In the genomic region with DNA sequence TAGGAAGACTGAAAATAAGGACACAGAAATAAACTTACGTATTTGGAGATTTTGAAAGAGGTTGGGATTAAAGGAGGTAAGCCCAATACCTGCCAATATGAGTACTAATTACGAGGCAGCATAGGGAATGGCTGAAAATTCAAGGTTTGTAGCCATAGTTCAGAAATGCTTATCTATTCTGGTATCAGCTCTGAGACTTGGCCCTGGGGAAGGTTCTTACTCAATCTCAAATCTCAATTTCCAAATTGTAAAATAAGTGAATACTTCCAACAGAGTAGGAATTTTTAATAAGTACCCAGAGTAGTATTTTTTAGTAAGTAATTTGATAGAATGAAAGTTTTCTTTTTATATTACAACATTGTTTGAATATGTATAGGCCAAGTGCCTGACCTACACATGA, we compare ENCODE assay signal across 30 mouse cellular contexts. TPM values are rescaled to one million over a fixed set of nuclear protein-coding genes. Genes with fewer than 3 reads are reported as not detected.
"Had no signal": no experiment of that assay in that cellular context is flagged by ENCODE, and none has a peak within 500 bp of the region (broad histone marks: within the 10 kb centered on the region; RNA-seq: fewer than 3 reads in every experiment).

No protein-coding gene starts in this region.

- H3K4me3 ChIP-seq: embryonic facial prominence, embryonic 10.5 days; embryonic facial prominence, embryonic 12.5 days; embryonic facial prominence, embryonic 13.5 days; embryonic facial prominence, embryonic 15.5 days; erythroblast, embryonic 14.5 days; forebrain, embryonic 10.5 days; forebrain, embryonic 12.5 days; forebrain, embryonic 13.5 days; forebrain, embryonic 15.5 days; gastrocnemius, adult 2 months; heart, adult 2 months had no signal

- H3K4me1 ChIP-seq: embryonic facial prominence, embryonic 10.5 days; embryonic facial prominence, embryonic 12.5 days; embryonic facial prominence, embryonic 13.5 days; embryonic facial prominence, embryonic 15.5 days; forebrain, embryonic 10.5 days; forebrain, embryonic 12.5 days; forebrain, embryonic 13.5 days; forebrain, embryonic 15.5 days had no signal

- H3K9ac ChIP-seq: embryonic facial prominence, embryonic 12.5 days; embryonic facial prominence, embryonic 13.5 days; embryonic facial prominence, embryonic 15.5 days; forebrain, embryonic 12.5 days; forebrain, embryonic 13.5 days; forebrain, embryonic 15.5 days; forebrain, postnatal 0 days had no signal

- DNase-seq: cerebellum, adult 2 months; cerebellum, adult 8-10 months; cerebellum, adult 9-10 months; cerebellum, adult 9-11 months; cerebellum, postnatal 10 days; cerebellum, postnatal 14 days; cerebellum, postnatal 25 days; cerebellum, postnatal 36 days; embryo, embryonic 11 days; forebrain, postnatal 0 days; gastrocnemius, adult 2 months; gastrocnemius, postnatal 10 days; gastrocnemius, postnatal 14 days; gastrocnemius, postnatal 25 days; gastrocnemius, postnatal 36 days; heart, adult 11 months; heart, adult 18-20 months; heart, adult 2 months had no signal

- H3K27me3 ChIP-seq: embryonic facial prominence, embryonic 12.5 days; embryonic facial prominence, embryonic 13.5 days; embryonic facial prominence, embryonic 15.5 days; forebrain, embryonic 12.5 days; forebrain, embryonic 13.5 days; forebrain, embryonic 15.5 days had no signal

- H3K36me3 ChIP-seq: embryonic facial prominence, embryonic 10.5 days; embryonic facial prominence, embryonic 12.5 days; embryonic facial prominence, embryonic 13.5 days; embryonic facial prominence, embryonic 15.5 days; forebrain, embryonic 10.5 days; forebrain, embryonic 12.5 days; forebrain, embryonic 15.5 days had no signal

- H3K4me2 ChIP-seq: embryonic facial prominence, embryonic 12.5 days; embryonic facial prominence, embryonic 13.5 days; embryonic facial prominence, embryonic 15.5 days; forebrain, embryonic 12.5 days; forebrain, embryonic 13.5 days; forebrain, embryonic 15.5 days had no signal

- ATAC-seq: forebrain, embryonic 13.5 days; forebrain, embryonic 14.5 days; forebrain, embryonic 15.5 days; forebrain, embryonic 16.5 days; forebrain, postnatal 0 days had no signal

- H3K27ac ChIP-seq: embryonic facial prominence, embryonic 10.5 days; embryonic facial prominence, embryonic 12.5 days; embryonic facial prominence, embryonic 13.5 days; embryonic facial prominence, embryonic 15.5 days; forebrain, embryonic 10.5 days; forebrain, embryonic 12.5 days; forebrain, embryonic 13.5 days; forebrain, embryonic 15.5 days; gastrocnemius, adult 2 months; heart, adult 2 months had no signal

- H3K9me3 ChIP-seq: embryonic facial prominence, embryonic 10.5 days; embryonic facial prominence, embryonic 12.5 days; embryonic facial prominence, embryonic 13.5 days; embryonic facial prominence, embryonic 15.5 days; forebrain, embryonic 10.5 days; forebrain, embryonic 12.5 days; forebrain, embryonic 13.5 days; forebrain, embryonic 15.5 days had no signal

RNA-seq across cellular contexts. Expression of a gene that starts 41.7 kb away (rescaled TPM):
- total RNA-seq: granulocyte monocyte progenitor cell, adult 5-6 weeks had no signal
- polyA plus RNA-seq: erythroblast, embryonic 14.5 days had no signal
